8 mouse cellular contexts compared by ENCODE assay signal in the genomic region with DNA sequence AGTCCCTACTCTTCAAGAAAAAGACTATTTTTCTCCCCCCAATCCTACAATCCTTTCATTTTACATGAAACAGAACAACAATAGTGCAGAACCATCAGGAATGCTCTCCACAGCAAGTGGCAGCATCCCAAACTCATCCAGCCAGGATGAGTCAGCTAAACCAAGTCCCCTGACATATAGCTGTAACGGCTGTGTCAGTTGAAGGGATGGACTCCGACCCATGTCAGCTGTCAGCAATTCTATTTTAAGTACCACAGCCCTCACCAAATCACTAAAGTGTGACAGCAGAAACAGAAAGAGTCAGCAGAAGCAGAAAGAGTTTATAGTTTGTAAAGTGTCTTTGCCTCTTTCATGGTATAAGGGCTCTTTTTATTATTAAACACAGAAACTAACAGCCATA.
DNase-seq lines count a peak whose midpoint lies in the region; ATAC-seq lines count a peak whose summit lies in the region.

No protein-coding gene starts in this region.

- H3K27me3 ChIP-seq in kidney, embryonic 14.5 days (ENCODE audit: control insufficient read depth, insufficient read depth, low read length) = no peaks in the 10 kb centered on the region
- no peaks in the 10 kb centered on the region for H3K27me3 ChIP-seq in hindbrain, embryonic 16.5 days (replicated peaks; ENCODE audit: control insufficient read depth, insufficient read depth, low read length)

- no peak for ATAC-seq in kidney, embryonic 14.5 days (ENCODE audit: low FRiP score, low TSS enrichment)
- ATAC-seq in hindbrain, embryonic 16.5 days = no peak

- no peaks in the 10 kb centered on the region for H3K4me1 ChIP-seq in kidney, embryonic 14.5 days (ENCODE audit: control insufficient read depth, insufficient read depth, low read length)
- no peaks in the 10 kb centered on the region for H3K4me1 ChIP-seq in hindbrain, embryonic 16.5 days (ENCODE audit: control insufficient read depth, insufficient read depth, low read depth, low read length)

- H3K9me3 ChIP-seq in kidney, embryonic 14.5 days (ENCODE audit: control insufficient read depth, low read length) = no peaks in the 10 kb centered on the region
- no peaks in the 10 kb centered on the region for H3K9me3 ChIP-seq in hindbrain, embryonic 16.5 days (ENCODE audit: control insufficient read depth, low read length)

- no peak overlapping the region for H3K27ac ChIP-seq in kidney, embryonic 14.5 days (ENCODE audit: low read depth, low read length)
- no peak overlapping the region for H3K27ac ChIP-seq in hindbrain, embryonic 16.5 days (ENCODE audit: low read depth, low read length)

- no peak overlapping the region for H3K9ac ChIP-seq in kidney, embryonic 14.5 days (ENCODE audit: low read depth, low read length)
- no peak overlapping the region for H3K9ac ChIP-seq in hindbrain, embryonic 16.5 days (ENCODE audit: low read depth, low read length)

- no peaks in the 10 kb centered on the region for H3K36me3 ChIP-seq in kidney, embryonic 14.5 days (ENCODE audit: control insufficient read depth, insufficient read depth, low read length)
- no peaks in the 10 kb centered on the region for H3K36me3 ChIP-seq in hindbrain, embryonic 16.5 days (ENCODE audit: control insufficient read depth, insufficient read depth, low read length)

- H3K4me2 ChIP-seq in kidney, embryonic 14.5 days (replicated peaks; ENCODE audit: low read depth, low read length) = no peak overlapping the region
- H3K4me2 ChIP-seq in hindbrain, embryonic 16.5 days (ENCODE audit: low read length) = no peak overlapping the region

- peak; percentile 74 for DNase-seq in kidney, adult 11 months
- DNase-seq in MN1 (ENCODE audit: low spot score) = peak; percentile 23
- peak; percentile 24 to 47 for DNase-seq in gastrocnemius, adult 8-10 months (ENCODE audit: low spot score in 2 of 2)
- DNase-seq in kidney, postnatal 10 days = peak; percentile 61
- no peak for DNase-seq in urinary bladder, postnatal 25 days (ENCODE audit: low spot score)
- DNase-seq in lung, postnatal 25 days (ENCODE audit: low spot score) = no peak

- H3K4me3 ChIP-seq in kidney, embryonic 14.5 days (ENCODE audit: low read length) = no peak overlapping the region
- no peak overlapping the region for H3K4me3 ChIP-seq in hindbrain, embryonic 16.5 days (ENCODE audit: low read length)

- WGBS in kidney, embryonic 14.5 days = 36% methylated on average over 2 of the region's 2 CpGs
- WGBS in hindbrain, embryonic 16.5 days = 41% methylated on average over 2 of the region's 2 CpGs

Comparison
In these comparisons a context has a peak if more than half of its experiments do, and no peak if none do; other contexts are left out.
1. DNase-seq: peak in kidney, adult 11 months (single experiment), MN1 (single experiment), gastrocnemius, adult 8-10 months (2 of 2) and kidney, postnatal 10 days (single experiment); none in urinary bladder, postnatal 25 days (single experiment) and lung, postnatal 25 days (single experiment).